Mouse (Mus musculus): ENCODE data around the gene Sh2d2a.
"Not testable (repeated sequence)": the region's sequence is repeated elsewhere in the genome, so short reads cannot be mapped to it uniquely, and the experiment has no call there.

Sh2d2a gene

GRCm38 (mm10) chr3:87846650-87847110 is at the start of gene Sh2d2a:
Gene Sh2d2a (plus strand): TSS chr3:87846755.
- DNase-seq (ENCODE audit: low spot score): no peak

- DNase-seq (ENCODE audit: low spot score): no peak
Measured at GRCm38 (mm10) chr3:87801681-87802080, 44.9 kb upstream of the Sh2d2a start.

GRCm38 (mm10) chr3:87804038-87804677 is 42.4 kb upstream of the Sh2d2a start:
- DNase-seq (ENCODE audit: low spot score): no peak

GRCm38 (mm10) chr3:87809322-87809962 is 37.1 kb upstream of the Sh2d2a start:
- DNase-seq (ENCODE audit: low spot score): peak; percentile 51

GRCm38 (mm10) chr3:87811297-87811696 is 35.3 kb upstream of the Sh2d2a start:
- DNase-seq (ENCODE audit: low spot score): no peak

GRCm38 (mm10) chr3:87812413-87812812 is 34.1 kb upstream of the Sh2d2a start:
- DNase-seq (ENCODE audit: low spot score): no peak

GRCm38 (mm10) chr3:87812873-87813272 is 33.7 kb upstream of the Sh2d2a start:
- no peak for DNase-seq (ENCODE audit: low spot score)

- no peak for DNase-seq (ENCODE audit: low spot score)
Measured at GRCm38 (mm10) chr3:87816166-87816565, 30.4 kb upstream of the Sh2d2a start.

GRCm38 (mm10) chr3:87816646-87817093 is 29.9 kb upstream of the Sh2d2a start:
- DNase-seq (ENCODE audit: low spot score): peak; percentile 95

GRCm38 (mm10) chr3:87818226-87818625 is 28.3 kb upstream of the Sh2d2a start:
- DNase-seq (ENCODE audit: low spot score): no peak

- DNase-seq (ENCODE audit: low spot score): not testable (repeated sequence)
Measured at GRCm38 (mm10) chr3:87824206-87824605, 22.3 kb upstream of the Sh2d2a start, which contains the start of gene Pear1. Gene Pear1 (minus strand): TSS chr3:87824306.

GRCm38 (mm10) chr3:87828435-87828834 is 18.1 kb upstream of the Sh2d2a start:
- DNase-seq (ENCODE audit: low spot score): no peak

GRCm38 (mm10) chr3:87829025-87829424 is 17.5 kb upstream of the Sh2d2a start:
- no peak for DNase-seq (ENCODE audit: low spot score)

GRCm38 (mm10) chr3:87832109-87832859 is 14.3 kb upstream of the Sh2d2a start:
- DNase-seq (ENCODE audit: low spot score): no peak

GRCm38 (mm10) chr3:87833482-87833881 is 13.1 kb upstream of the Sh2d2a start:
- no peak for DNase-seq (ENCODE audit: low spot score)

- peak; percentile 91 for DNase-seq (ENCODE audit: low spot score)
Measured at GRCm38 (mm10) chr3:87838622-87839021, 7.9 kb upstream of the Sh2d2a start.

- DNase-seq (ENCODE audit: low spot score): no peak
Measured at GRCm38 (mm10) chr3:87840858-87841257, 5.7 kb upstream of the Sh2d2a start.

- DNase-seq (ENCODE audit: low spot score): no peak
Measured at GRCm38 (mm10) chr3:87844981-87845380, 1.6 kb upstream of the Sh2d2a start.

- DNase-seq (ENCODE audit: low spot score): no peak
Measured at GRCm38 (mm10) chr3:87846186-87846585, 369 bp upstream of the Sh2d2a start.

GRCm38 (mm10) chr3:87847680-87848079 is 1.1 kb downstream of the Sh2d2a start:
- no peak for DNase-seq (ENCODE audit: low spot score)

GRCm38 (mm10) chr3:87849117-87849516 is 2.6 kb downstream of the Sh2d2a start:
- DNase-seq (ENCODE audit: low spot score): no peak

- DNase-seq (ENCODE audit: low spot score): no peak
Measured at GRCm38 (mm10) chr3:87854795-87855568, 8.4 kb downstream of the Sh2d2a start.
